Mouse (Mus musculus) MEL (cell line): Measurements from ENCODE around the gene Ppig. TPM values are rescaled to one million over a fixed set of nuclear protein-coding genes. Genes with fewer than 3 reads are reported as not detected.

Source experiments
- DNase-seq: peaks from one replicate; pipeline ENCODE4 v3.0.0; 2011; ENCODE audit warnings: low read depth, low spot score
- H3K27ac ChIP-seq: 2 replicates; pipeline ENCODE4 v1.5.1; 2012; ENCODE audit warnings: low read depth, mild to moderate bottlenecking, control low read depth, low read length, moderate library complexity; ENCODE audit not compliant: control insufficient read depth
- H3K27me3 ChIP-seq, 2 experiments: fragments of 150-350 bp in 1 of 2; sonication (generic) in 1 of 2; 2 replicates each; pipeline ENCODE4 v1.6.1; 2012; ENCODE audit warnings: low read length in 2 of 2, mild to moderate bottlenecking in 2 of 2, improper control_type of control experiment in 1 of 2, moderate library complexity in 1 of 2; ENCODE audit not compliant: insufficient read depth in 2 of 2, control insufficient read depth in 1 of 2
- H3K36me3 ChIP-seq, 2 experiments: 2 replicates each; pipeline ENCODE4 v1.6.1; 2012 to 2014; ENCODE audit warnings: low read length in 2 of 2, improper control_type of control experiment in 1 of 2, inconsistent platforms in 1 of 2, mild to moderate bottlenecking in 1 of 2; ENCODE audit not compliant: insufficient read depth in 2 of 2, control insufficient read depth in 1 of 2
- H3K4me1 ChIP-seq, 2 experiments: fragments of 150-350 bp in 1 of 2; sonication (generic) in 1 of 2; 2 replicates each; pipeline ENCODE4 v1.6.1; 2012; ENCODE audit warnings: low read length in 2 of 2, improper control_type of control experiment in 1 of 2, mild to moderate bottlenecking in 1 of 2; ENCODE audit not compliant: insufficient read depth in 2 of 2, control insufficient read depth in 1 of 2
- H3K4me3 ChIP-seq, 2 experiments: fragments of 150-350 bp in 1 of 2; sonication (generic) in 1 of 2; 2 replicates each; pipeline ENCODE4 v1.5.1; 2012; ENCODE audit warnings: low read depth in 2 of 2, low read length in 2 of 2, mild to moderate bottlenecking in 2 of 2, moderate library complexity in 2 of 2, control low read depth in 1 of 2, improper control_type of control experiment in 1 of 2; ENCODE audit not compliant: control insufficient read depth in 1 of 2, insufficient read depth in 1 of 2
- H3K79me2 ChIP-seq: 2 replicates; pipeline ENCODE4 v1.6.1; 2012; ENCODE audit warnings: mild to moderate bottlenecking, low read length, moderate library complexity; ENCODE audit not compliant: control insufficient read depth, poor library complexity, insufficient read depth
- H3K9ac ChIP-seq: 2 replicates; pipeline ENCODE4 v1.6.1; 2012; ENCODE audit warnings: low read depth, mild to moderate bottlenecking, control low read depth, low read length, moderate library complexity; ENCODE audit not compliant: control insufficient read depth, poor library complexity, severe bottlenecking
- H3K9me3 ChIP-seq: fragments of 150-350 bp; sonication (generic); replicated peaks from 2 replicates; pipeline ENCODE4 v1.6.1; 2012; ENCODE audit warnings: mild to moderate bottlenecking, low read length, improper control_type of control experiment, moderate library complexity; ENCODE audit not compliant: insufficient read depth
- BHLHE40 ChIP-seq: IDR thresholded peaks from 2 replicates; pipeline ENCODE4 v1.6.1; 2012; ENCODE audit warnings: low read depth, mild to moderate bottlenecking, inconsistent platforms, low read length, improper control_type of control experiment, borderline replicate concordance
- CHD1 ChIP-seq: IDR thresholded peaks from 2 replicates; pipeline ENCODE4 v1.6.1; 2012; ENCODE audit warnings: low read depth, mild to moderate bottlenecking, inconsistent platforms, low read length, improper control_type of control experiment
- CTCF ChIP-seq, 3 experiments: IDR thresholded peaks in 2 of 3; conservative IDR thresholded peaks in 1 of 3; 2 replicates each; pipeline ENCODE4 v1.5.1; 2011 to 2012; ENCODE audit warnings: low read length in 3 of 3, low read depth in 2 of 3, mild to moderate bottlenecking in 2 of 3, improper control_type of control experiment in 1 of 3, inconsistent platforms in 1 of 3, mixed read lengths in 1 of 3, moderate library complexity in 1 of 3; ENCODE audit not compliant: control insufficient read depth in 1 of 3, insufficient read depth in 1 of 3, poor library complexity in 1 of 3, severe bottlenecking in 1 of 3
- E2F4 ChIP-seq: IDR thresholded peaks from 2 replicates; pipeline ENCODE4 v1.6.1; 2011; ENCODE audit warnings: low read depth, low read length, improper control_type of control experiment, borderline replicate concordance
- ELF1 ChIP-seq: IDR thresholded peaks from 2 replicates; pipeline ENCODE4 v1.6.1; 2014; ENCODE audit warnings: low read depth, mild to moderate bottlenecking, inconsistent platforms, low read length, improper control_type of control experiment, moderate library complexity
- EP300 ChIP-seq, 2 experiments: IDR thresholded peaks; 2 replicates each; pipeline ENCODE4 v1.6.1; 2011; ENCODE audit warnings: improper control_type of control experiment in 2 of 2, low read length in 2 of 2, low read depth in 1 of 2, mild to moderate bottlenecking in 1 of 2
- ETS1 ChIP-seq: IDR thresholded peaks from 2 replicates; pipeline ENCODE4 v1.6.1; 2012; ENCODE audit warnings: low read depth, mild to moderate bottlenecking, inconsistent platforms, low read length, improper control_type of control experiment, moderate library complexity
- GATA1 ChIP-seq: IDR thresholded peaks from 2 replicates; pipeline ENCODE4 v1.6.1; 2011; ENCODE audit warnings: low read depth, low read length, improper control_type of control experiment
- JUND ChIP-seq: IDR thresholded peaks from 2 replicates; pipeline ENCODE4 v1.6.1; 2011; ENCODE audit warnings: low read depth, mild to moderate bottlenecking, improper control_type of control experiment, low read length
- KAT2A ChIP-seq: conservative IDR thresholded peaks from 2 replicates; pipeline ENCODE4 v1.6.1; 2012; ENCODE audit warnings: low read depth, low read length, improper control_type of control experiment, inconsistent platforms
- MAFK ChIP-seq: IDR thresholded peaks from 2 replicates; pipeline ENCODE4 v1.6.1; 2011; ENCODE audit warnings: low read depth, mild to moderate bottlenecking, low read length, improper control_type of control experiment, borderline replicate concordance
- MEF2A ChIP-seq: IDR thresholded peaks from 2 replicates; pipeline ENCODE4 v1.6.1; 2014; ENCODE audit warnings: low read depth, mild to moderate bottlenecking, inconsistent platforms, low read length, improper control_type of control experiment; ENCODE audit not compliant: poor library complexity, insufficient replicate concordance, severe bottlenecking; ENCODE audit errors: extremely low read depth
- MYB ChIP-seq: IDR thresholded peaks from 2 replicates; pipeline ENCODE4 v1.6.1; 2011; ENCODE audit warnings: mild to moderate bottlenecking, low read depth, low read length, improper control_type of control experiment
- MYC ChIP-seq: IDR thresholded peaks from 2 replicates; pipeline ENCODE4 v1.6.1; 2011; ENCODE audit warnings: low read depth, mild to moderate bottlenecking, low read length, improper control_type of control experiment, moderate library complexity
- NELFE ChIP-seq: IDR thresholded peaks from 2 replicates; pipeline ENCODE4 v1.6.1; 2011; ENCODE audit warnings: low read depth, low read length, improper control_type of control experiment
- NRF1 ChIP-seq: IDR thresholded peaks from 2 replicates; pipeline ENCODE4 v1.6.1; 2014; ENCODE audit warnings: low read depth, mild to moderate bottlenecking, inconsistent platforms, low read length, improper control_type of control experiment, moderate library complexity; ENCODE audit not compliant: poor library complexity, insufficient read depth, severe bottlenecking
- POLR2A ChIP-seq, 2 experiments: IDR thresholded peaks; 2 replicates each; pipeline ENCODE4 v1.6.1; 2011 to 2012; ENCODE audit warnings: low read length in 2 of 2, mild to moderate bottlenecking in 2 of 2, control low read depth in 1 of 2, improper control_type of control experiment in 1 of 2, low read depth in 1 of 2, moderate library complexity in 1 of 2; ENCODE audit not compliant: control insufficient read depth in 1 of 2, insufficient read depth in 1 of 2, poor library complexity in 1 of 2
- POLR2AphosphoS2 ChIP-seq: IDR thresholded peaks from 2 replicates; pipeline ENCODE4 v1.6.1; 2011; ENCODE audit warnings: low read length, improper control_type of control experiment
- POLR2AphosphoS5 ChIP-seq: IDR thresholded peaks from 2 replicates; pipeline ENCODE4 v1.6.1; 2012; ENCODE audit warnings: low read depth, borderline replicate concordance, mild to moderate bottlenecking, inconsistent platforms, low read length, moderate library complexity, mixed read lengths
- RAD21 ChIP-seq: IDR thresholded peaks from 2 replicates; pipeline ENCODE4 v1.6.1; 2011; ENCODE audit warnings: mild to moderate bottlenecking, low read depth, low read length, improper control_type of control experiment
- RCOR1 ChIP-seq: IDR thresholded peaks from 2 replicates; pipeline ENCODE4 v1.6.1; 2012; ENCODE audit warnings: low read depth, mild to moderate bottlenecking, inconsistent platforms, low read length, improper control_type of control experiment
- SMC3 ChIP-seq: IDR thresholded peaks from 2 replicates; pipeline ENCODE4 v1.6.1; 2011; ENCODE audit warnings: low read depth, low read length, improper control_type of control experiment
- TBP ChIP-seq: IDR thresholded peaks from 2 replicates; pipeline ENCODE4 v1.8.0; 2011; ENCODE audit warnings: low read depth, low read length, improper control_type of control experiment
- UBTF ChIP-seq: IDR thresholded peaks from 2 replicates; pipeline ENCODE4 v1.6.1; 2012; ENCODE audit warnings: low read depth, mild to moderate bottlenecking, inconsistent platforms, low read length, improper control_type of control experiment, moderate library complexity, borderline replicate concordance; ENCODE audit not compliant: insufficient read depth
- USF1 ChIP-seq: IDR thresholded peaks from 2 replicates; pipeline ENCODE4 v1.6.1; 2014; ENCODE audit warnings: low read depth, mild to moderate bottlenecking, inconsistent platforms, low read length, improper control_type of control experiment, moderate library complexity
- ZC3H11A ChIP-seq: IDR thresholded peaks from 2 replicates; pipeline ENCODE4 v1.6.1; 2012; ENCODE audit warnings: low read depth, mild to moderate bottlenecking, inconsistent platforms, low read length, improper control_type of control experiment
- ZNF384 ChIP-seq: IDR thresholded peaks from 2 replicates; pipeline ENCODE4 v1.6.1; 2012; ENCODE audit warnings: low read depth, mild to moderate bottlenecking, inconsistent platforms, low read length, improper control_type of control experiment
- polyA plus RNA-seq, 2 experiments: library from polyadenylated mRNA; stranded (reverse) in 1 of 2; unstranded in 1 of 2; fragments of >175 nt in 1 of 2; fragments of >200 nt in 1 of 2; gene quantifications; 2 replicates each; pipeline versions ENCODE4 v1.2.1 to v1.2.4; 2012; ENCODE audit warnings: low replicate concordance in 2 of 2, low read depth in 1 of 2; ENCODE audit not compliant: insufficient read length in 2 of 2, insufficient read depth in 1 of 2, missing spikeins in 1 of 2
- total RNA-seq: library from RNA; depleted of rRNA; stranded (reverse); fragments of 300-350 nt; gene quantifications from 2 replicates; pipeline ENCODE4 v1.2.3, GENCODE M21; 2012

The Ppig gene
- total and polyA plus RNA-seq, 3 experiments, result 12.5 to 132 (median 115) TPM

- no peak for DNase-seq
- no peaks in the 10 kb centered on the region for H3K4me1 ChIP-seq
- H3K27ac ChIP-seq, result no peak overlapping the region
- H3K27me3 ChIP-seq, result no peaks in the 10 kb centered on the region
- no peak overlapping the region for H3K4me3 ChIP-seq
- no peaks in the 10 kb centered on the region for H3K79me2 ChIP-seq
- no peak overlapping the region for H3K9ac ChIP-seq
- H3K36me3 ChIP-seq, result no peaks in the 10 kb centered on the region; a peak in 1 of 4 replicates
- no peak for TF ChIP-seq NRF1
- no peak for TF ChIP-seq MYB
- TF ChIP-seq ZC3H11A, result no peak
- TF ChIP-seq SMC3, result no peak
- no peak for TF ChIP-seq BHLHE40
- no peak for TF ChIP-seq POLR2AphosphoS2
- no peak for TF ChIP-seq GATA1
- no peak for TF ChIP-seq TBP
- TF ChIP-seq E2F4, result no peak
- H3K9me3 ChIP-seq, result no peaks in the 10 kb centered on the region
Measured at GRCm38 (mm10) chr2:69675266-69675665, 47.1 kb upstream of the Ppig start.

GRCm38 (mm10) chr2:69676713-69677112 lies 45.6 kb upstream of the Ppig start:
- no peaks in the 10 kb centered on the region for H3K79me2 ChIP-seq
- no peak overlapping the region for H3K27ac ChIP-seq
- no peaks in the 10 kb centered on the region for H3K4me1 ChIP-seq
- no peaks in the 10 kb centered on the region for H3K9me3 ChIP-seq
- H3K36me3 ChIP-seq, result no peaks in the 10 kb centered on the region; a peak in 1 of 4 replicates
- no peaks in the 10 kb centered on the region for H3K27me3 ChIP-seq
- H3K9ac ChIP-seq, result no peak overlapping the region
- H3K4me3 ChIP-seq, result no peak overlapping the region
- TF ChIP-seq POLR2AphosphoS5 (no peak), POLR2AphosphoS2 (no peak), MEF2A (no peak), ZNF384 (peak; percentile 84), CHD1 (no peak), UBTF (no peak), RAD21 (peak; percentile 49), ETS1 (no peak), E2F4 (no peak), MYC (peak; percentile 39; the same call in 1 of the 2 replicates), POLR2A (IDR thresholded peaks at IDR 0.05; ENCODE audit: control insufficient read depth in 1 of 2, insufficient read depth in 1 of 2, low read depth in 1 of 2, low read length in 2 of 2, poor library complexity in 1 of 2) (no peak), NELFE (no peak), SMC3 (peak; percentile 63), TBP (peak; percentile 86), USF1 (no peak), NRF1 (no peak), JUND (no peak), MAFK (no peak), ELF1 (no peak), CTCF (IDR thresholded peaks at IDR 0.05 in 2 of 3, conservative IDR thresholded peaks at IDR 0.05 in 1 of 3; ENCODE audit: control insufficient read depth in 1 of 3, insufficient read depth in 1 of 3, low read depth in 2 of 3, low read length in 3 of 3, poor library complexity in 1 of 3, severe bottlenecking in 1 of 3) (peak; percentile 48 to 70 (median 51); a peak in 5 of 6 replicates), ZC3H11A (peak; percentile 38; the same call in 1 of the 2 replicates), RCOR1 (no peak), EP300 (IDR thresholded peaks at IDR 0.05; ENCODE audit: low read depth in 1 of 2, low read length in 2 of 2) (no peak), KAT2A (no peak)
- peak; percentile 59 for DNase-seq
